Mouse (Mus musculus): Measurements from ENCODE around the gene Pycr1.
A peak's percentile ranks its signal among the peaks of the same experiment; 100 is the strongest.

Pycr1 gene

GRCm38 (mm10) chr11:120657301-120657700 lies 13.7 kb upstream of the Pycr1 start:
- no peak for DNase-seq (ENCODE audit: low spot score)

DNA sequence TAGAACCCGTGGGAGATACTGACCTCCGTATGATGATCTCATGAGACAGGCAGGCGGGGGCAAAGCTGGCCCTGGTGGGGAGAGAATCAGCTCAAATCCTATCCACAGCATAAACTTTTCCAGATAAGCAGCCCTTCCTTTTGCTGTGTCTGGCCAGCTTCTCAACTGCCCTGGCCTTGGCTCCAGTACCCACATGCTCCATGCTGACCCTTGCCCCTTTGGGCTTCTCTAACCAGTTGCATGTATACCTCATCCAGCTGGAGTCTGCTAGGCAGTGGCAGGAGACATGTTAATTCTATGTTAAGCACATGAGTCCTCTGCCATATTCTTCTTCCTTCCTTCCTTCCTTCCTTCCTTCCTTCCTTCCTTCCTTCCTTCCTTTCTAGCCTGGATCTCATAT lies 11.2 kb upstream of the Pycr1 start:
- no peak for DNase-seq (ENCODE audit: low spot score)

DNA sequence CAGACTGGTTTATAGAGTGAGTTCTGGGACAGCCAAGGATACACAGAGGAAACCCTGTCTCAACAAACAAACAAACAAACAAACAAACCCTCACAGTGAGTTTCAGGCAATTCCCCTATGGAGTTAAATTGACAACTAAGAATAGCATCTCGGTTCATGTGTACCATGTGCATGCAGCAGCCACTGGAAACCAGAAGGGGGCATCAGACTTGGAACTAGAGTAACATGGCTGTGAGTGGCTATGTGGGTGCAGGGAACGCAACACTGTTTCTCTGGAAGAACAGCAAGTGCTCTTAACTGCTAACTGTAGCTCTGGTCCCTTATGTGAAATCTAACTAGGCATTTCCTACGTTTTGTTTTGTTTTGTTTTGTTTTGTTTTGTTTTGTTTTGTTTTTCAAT lies 8.3 kb upstream of the Pycr1 start:
- DNase-seq (ENCODE audit: low spot score): no peak

DNA sequence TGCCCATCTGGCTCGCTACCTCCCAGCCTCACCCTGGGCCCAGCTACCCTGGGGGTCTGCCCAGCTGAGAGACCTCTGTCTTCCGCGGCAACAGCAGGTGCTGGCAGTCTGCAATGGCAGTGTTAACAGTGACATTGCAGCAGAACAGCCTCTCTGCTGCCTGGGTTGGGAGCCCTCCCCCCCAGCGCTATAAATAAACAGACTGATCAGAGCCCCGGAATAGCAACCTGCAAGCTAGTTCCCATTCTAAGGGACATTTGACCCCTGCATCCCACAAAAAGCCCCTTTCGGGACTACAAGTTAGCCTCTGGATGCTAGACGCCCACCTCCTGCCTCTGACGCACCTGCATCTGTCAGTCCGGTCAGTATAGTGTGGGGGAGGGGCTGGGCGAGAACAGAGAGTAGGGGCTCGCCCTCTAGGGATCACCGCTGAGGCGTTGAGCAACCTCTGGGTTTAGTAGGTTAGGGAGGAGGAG lies 4.5 kb upstream of the Pycr1 start, which contains the start of gene Myadml2:
Myadml2 (minus strand) TSS at position 158 of the 476 bp plus-strand sequence.
- no peak for DNase-seq (ENCODE audit: low spot score)

DNA sequence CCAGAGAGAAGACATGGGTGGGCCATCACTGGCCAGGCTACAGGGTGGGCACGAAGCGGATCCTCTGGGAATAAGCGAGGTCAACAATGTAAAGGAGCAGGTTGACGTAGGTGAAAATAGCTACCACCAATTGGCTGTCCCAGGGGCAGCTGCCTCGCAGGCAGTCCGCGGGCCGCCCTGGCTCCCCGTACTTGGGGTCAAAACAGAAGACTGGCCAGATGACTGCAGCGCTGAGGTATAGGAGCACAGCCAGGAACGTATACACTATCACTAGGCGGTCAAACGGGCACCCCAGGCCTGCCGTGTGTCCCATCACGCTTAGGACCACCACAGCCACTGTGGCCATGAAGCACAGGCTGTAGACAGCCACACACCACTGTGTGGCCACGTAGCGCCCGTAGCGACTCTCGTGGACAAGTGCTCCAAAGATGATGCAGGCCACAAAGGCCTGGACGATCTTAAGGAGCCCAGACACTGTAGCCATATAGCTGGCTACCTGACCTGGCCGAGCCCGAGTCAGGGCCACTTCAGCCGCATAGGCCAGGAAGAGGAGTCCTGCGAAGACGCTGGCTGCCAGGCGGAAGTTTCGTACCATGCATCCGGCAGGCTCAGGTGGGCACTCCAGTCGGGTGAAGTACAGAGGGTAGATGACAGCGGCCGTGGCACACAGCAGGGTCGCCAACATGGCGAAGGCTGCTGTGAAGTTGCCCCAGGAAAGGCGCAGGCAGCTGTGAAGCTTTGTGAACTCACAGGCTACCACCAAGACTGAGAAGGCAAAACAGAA lies 3.7 kb upstream of the Pycr1 start:
- no peak for DNase-seq (ENCODE audit: low spot score)

DNA sequence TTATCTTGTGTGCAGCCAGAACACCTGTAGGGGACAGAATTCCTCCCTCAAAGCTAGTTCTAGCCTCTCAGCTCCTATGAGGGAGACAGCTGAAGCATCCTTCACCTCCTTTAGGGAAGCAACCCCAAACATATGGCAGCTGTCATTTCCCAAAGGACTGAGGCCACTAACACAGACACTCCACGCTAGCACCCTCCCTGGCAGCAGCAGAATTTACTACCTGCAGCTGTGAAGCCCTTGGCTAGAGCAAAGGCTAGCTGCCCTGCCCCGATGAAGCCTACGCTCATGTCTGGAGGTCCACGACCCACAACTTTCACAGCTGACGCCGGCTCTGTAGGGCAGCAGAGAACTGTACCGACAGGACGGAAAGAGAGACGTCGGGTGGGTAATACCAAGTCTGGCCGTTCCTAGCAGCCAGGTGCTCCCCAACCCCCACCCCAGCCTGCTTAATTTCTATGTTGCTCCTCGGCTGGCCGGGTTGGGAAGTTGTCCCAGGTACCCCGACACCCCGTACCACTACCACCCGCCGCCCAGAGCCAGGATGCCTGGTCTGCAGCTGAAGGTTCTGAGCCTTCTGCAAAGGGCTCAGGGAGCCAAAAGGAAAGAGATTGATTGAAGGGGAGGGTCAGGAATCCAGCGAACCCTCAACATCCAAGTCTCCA lies 499 bp downstream of the Pycr1 start:
- no peak for DNase-seq (ENCODE audit: low spot score)

GRCm38 (mm10) chr11:120641869-120642268 lies 1.7 kb downstream of the Pycr1 start:
- no peak for DNase-seq (ENCODE audit: low spot score)

- DNase-seq (ENCODE audit: low spot score): no peak
Observed at GRCm38 (mm10) chr11:120641255-120641654, 2.3 kb downstream of the Pycr1 start.

DNA sequence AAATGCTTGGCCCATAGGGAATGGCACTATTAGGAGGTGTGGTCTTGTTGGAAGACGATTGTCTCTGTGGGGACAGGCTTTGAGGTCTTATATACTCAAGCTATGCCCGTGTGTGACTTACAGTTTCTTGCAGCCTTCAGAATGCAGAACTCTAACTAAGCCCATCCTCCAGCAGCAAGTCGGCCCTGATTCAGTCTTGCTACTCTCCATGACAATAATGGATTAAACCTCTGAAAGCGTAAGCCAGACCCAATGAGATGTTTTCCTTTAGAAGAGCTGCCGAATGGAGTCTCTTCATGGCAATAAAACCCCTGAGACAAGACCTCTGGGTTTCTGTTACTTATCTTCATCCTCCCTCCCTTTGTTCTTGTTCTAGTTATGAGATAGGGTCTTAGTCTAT lies 8.8 kb downstream of the Pycr1 start:
- no peak for DNase-seq (ENCODE audit: low spot score)

- DNase-seq (ENCODE audit: low spot score): peak; percentile 83
Observed at GRCm38 (mm10) chr11:120633520-120634343, 9.8 kb downstream of the Pycr1 start, which contains the start of gene Mafg. TSS of gene Mafg (minus strand) at chr11:120633600.

GRCm38 (mm10) chr11:120632559-120633519 lies 10.7 kb downstream of the Pycr1 start:
- DNase-seq (ENCODE audit: low spot score): peak; percentile 60

DNA sequence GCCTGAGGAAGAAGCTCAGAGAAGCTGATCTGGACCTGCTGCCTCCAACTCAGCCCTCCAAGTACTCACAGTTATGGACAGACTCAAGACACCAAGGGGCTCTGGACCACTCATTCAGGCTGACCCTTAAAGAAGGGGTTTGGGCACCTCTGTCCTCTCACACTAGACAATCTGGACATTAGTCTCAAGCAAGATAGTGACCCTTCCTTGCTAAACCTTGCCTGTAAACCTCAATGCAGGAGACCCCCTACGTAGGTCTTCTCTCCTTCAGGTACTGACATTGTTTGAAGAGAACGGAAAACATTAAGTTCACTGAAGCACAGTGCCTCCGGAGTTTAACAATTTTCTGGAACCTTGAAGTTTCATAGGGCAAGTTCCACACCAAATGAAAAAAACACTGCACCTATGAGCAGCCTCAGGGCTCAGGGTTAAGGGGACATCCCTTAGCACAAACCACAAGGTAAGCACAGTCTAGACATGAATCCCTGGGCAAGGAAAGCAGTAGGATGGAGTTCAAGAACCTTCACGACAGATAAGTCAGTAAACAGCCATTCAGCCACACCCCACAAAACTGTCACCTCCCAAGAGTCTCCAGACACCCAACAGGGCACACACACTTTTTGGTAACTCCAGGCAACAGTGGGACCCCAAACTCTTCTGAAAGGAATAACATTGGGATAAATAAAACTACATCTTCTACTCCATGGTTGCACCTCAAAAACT lies 11.7 kb downstream of the Pycr1 start:
- no peak for DNase-seq (ENCODE audit: low spot score)

DNA sequence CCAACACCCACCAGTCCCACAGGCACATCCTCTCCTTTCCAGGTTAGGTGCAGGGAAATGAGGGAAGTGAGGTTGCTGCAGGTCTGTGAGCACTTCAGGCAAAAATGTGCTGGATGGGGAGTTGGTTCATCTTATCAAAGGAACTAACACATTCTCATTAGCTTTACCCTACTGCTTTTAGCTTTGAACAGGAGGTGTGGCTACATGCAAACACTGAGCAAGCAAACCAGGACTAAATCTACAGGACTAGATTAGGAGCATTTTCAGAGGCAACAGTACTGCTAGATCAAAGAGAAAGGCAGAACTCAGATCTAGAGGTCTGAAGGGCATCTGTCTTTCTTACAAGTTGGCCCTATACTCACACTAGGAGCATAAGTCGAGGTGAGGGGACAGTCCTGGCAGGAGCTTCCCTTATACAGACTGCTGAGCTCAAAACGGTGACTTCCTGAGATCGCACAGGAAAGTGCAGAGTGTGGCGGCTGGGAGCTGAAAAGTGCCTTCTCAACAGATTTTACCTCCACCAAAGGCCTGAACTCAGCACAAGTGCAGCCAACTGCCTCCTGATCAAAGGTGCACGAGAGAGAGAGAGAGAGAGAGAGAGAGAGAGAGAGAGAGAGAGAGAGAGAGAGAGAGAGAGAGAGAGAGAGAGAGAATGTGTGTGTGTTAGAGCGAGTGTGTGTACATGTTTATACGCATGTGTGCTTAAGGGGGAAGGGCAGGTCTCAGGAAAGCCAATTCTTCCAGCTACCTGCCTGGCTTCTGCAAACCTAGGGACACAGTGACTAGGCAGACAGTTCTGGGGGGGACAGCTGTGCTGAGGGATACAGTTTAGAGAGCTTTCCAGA lies 12.5 kb downstream of the Pycr1 start:
- DNase-seq (ENCODE audit: low spot score): no peak

- no peak for DNase-seq (ENCODE audit: low spot score)
Observed at GRCm38 (mm10) chr11:120630401-120630871, 13.1 kb downstream of the Pycr1 start.

DNA sequence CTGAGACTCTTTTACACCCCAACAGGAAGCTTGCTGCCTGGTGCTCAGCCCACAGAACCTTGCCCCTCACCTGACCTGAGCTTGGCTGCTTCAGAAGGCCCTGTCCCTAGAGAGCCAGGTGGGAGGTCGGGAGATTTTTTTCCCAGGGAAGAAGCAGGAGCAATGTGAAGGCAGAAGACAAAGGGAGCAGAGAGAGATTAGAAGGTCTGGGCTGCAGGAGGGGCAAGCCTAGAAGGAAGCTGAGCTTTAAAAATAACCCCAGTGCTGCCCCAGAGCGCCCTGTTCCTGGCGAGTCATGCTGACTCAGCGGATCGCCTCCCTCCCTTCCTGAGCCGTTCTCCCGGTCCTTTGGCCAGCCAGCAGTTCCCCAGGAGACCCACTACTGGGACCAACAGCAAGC lies 13.7 kb downstream of the Pycr1 start:
- no peak for DNase-seq (ENCODE audit: low spot score)

- no peak for DNase-seq (ENCODE audit: low spot score)
Observed at GRCm38 (mm10) chr11:120629341-120629730, 14.2 kb downstream of the Pycr1 start.

- DNase-seq (ENCODE audit: low spot score): no peak
Observed at GRCm38 (mm10) chr11:120628601-120629340, 14.8 kb downstream of the Pycr1 start.

DNA sequence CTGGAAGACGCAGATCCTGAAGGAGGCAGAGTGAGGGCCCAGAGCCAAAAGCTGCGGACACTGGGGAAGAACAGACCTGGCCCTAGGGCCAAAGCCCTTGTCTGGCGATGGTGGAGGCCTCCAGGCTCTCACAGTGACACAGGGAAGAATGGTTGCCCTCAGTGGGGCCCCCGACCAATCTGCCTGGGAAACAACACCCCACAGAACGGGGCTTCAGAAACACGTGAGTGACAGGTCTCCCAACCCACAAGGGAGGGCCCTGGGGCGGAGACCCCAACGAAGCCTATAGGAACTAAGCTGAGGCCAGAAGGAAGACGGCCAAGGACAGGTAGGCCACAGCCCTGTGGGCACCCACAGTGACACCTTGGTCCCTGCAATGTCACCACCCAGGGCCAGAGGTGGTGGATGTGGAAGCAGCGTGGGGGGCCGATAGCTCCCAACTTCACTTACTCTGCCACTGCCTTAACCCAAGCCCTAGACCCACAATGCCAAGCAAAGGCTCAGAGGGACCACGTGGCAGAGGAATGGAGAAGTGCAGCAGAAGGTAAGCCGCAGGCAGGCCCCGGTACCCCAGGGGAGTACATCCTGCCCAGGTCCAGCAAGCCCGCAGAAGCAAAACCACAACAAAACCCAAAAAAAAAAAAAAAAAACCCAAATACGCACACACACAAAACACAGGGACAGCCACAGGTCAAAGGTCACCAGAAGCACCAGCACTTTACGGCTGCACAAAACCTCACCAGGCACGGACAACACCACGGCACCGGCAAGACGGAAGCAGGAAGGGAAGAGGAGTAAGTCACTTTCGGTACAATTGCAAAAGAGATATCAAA lies 15.9 kb downstream of the Pycr1 start:
- no peak for DNase-seq (ENCODE audit: low spot score)
